Mouse (Mus musculus) spleen, adult 2 months (tissue): ENCODE results near the gene Arhgdib.

ENCODE experiments used
- CTCF ChIP-seq: fragments of 200-500 bp; IDR thresholded peaks from 2 replicates; pipeline ENCODE4 v1.5.1; 2011; ENCODE audit warnings: mild to moderate bottlenecking, inconsistent platforms; ENCODE audit not compliant: insufficient read depth, insufficient read length, insufficient replicate concordance; ENCODE audit errors: extremely low read depth
- POLR2A ChIP-seq: fragments of 200-500 bp; IDR thresholded peaks from 2 replicates; pipeline ENCODE4 v1.6.1; 2011; ENCODE audit warnings: low read depth, low read length, inconsistent platforms

DNA sequence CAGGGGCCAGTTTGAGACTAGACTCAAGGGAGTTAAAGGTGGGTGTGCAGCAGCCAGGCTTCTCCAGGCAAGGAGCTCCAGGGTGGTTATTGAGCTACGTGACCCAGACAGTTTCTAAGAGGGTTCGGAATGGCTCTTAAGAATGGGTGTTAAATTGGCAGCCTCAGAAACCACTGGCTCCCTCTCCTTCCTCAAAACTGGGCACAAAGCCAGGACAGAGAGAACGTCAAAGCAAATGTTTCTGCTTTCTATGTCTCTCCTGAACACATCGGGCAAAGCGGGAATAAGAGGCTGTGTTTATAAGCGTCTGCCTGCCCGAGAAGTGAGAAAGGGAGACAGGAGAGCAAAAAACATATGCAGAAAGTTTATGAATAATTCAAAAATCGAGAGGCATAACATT lies 67.1 kb downstream of the Arhgdib start:
- TF ChIP-seq CTCF: no peak
- no peak for TF ChIP-seq POLR2A
